Mouse (Mus musculus): ENCODE measurements at regions not wholly inside any gene's neighbourhood (a gene's known extent, or its start where the extent isn't known, plus 50 kb on each side); places are given as distances from the start of the nearest gene placed in this dataset.

DNA sequence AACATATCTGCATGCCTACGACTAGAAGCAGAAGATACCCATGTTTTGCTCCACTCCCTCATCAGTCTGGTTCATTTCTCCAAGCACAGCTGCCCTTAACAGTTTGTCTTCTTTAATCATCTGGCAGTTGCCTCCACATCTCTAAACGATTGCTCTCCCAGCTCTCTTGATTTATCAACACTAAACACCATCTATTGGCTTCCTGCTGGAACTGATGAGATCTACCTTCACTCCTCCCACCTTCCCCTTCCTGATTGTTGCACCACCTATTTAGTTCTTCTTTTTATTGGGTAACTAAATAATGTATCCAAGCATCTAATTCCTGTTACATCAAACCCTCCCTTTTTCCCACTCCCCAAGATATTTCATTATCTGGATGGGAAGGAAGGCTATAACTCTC, 101.7 kb downstream of the Fam173b start:
- TF ChIP-seq POLR2A (IDR thresholded peaks at IDR 0.05; ENCODE audit: low read depth, low read length), result no peak
- TF ChIP-seq CTCF (conservative IDR thresholded peaks at IDR 0.05 in 1 of 2, IDR thresholded peaks at IDR 0.05 in 1 of 2; ENCODE audit: low read depth in 2 of 2, low read length in 2 of 2), result no peak
- TF ChIP-seq MAZ (IDR thresholded peaks at IDR 0.05; ENCODE audit: low read depth, low read length), result no peak
- TF ChIP-seq USF1 (IDR thresholded peaks at IDR 0.05; ENCODE audit: low read depth, low read length), result no peak
- TF ChIP-seq TCF12 (IDR thresholded peaks at IDR 0.05; ENCODE audit: low read depth, low read length), result no peak
- TF ChIP-seq CHD2 (IDR thresholded peaks at IDR 0.05; ENCODE audit: low read length), result no peak
- no peak for TF ChIP-seq NRF1 (IDR thresholded peaks at IDR 0.05; ENCODE audit: low read depth, low read length)
- TF ChIP-seq RCOR1 (conservative IDR thresholded peaks at IDR 0.05; ENCODE audit: low read depth, low read length), result no peak
- no peak for TF ChIP-seq ETS1 (conservative IDR thresholded peaks at IDR 0.05; ENCODE audit: low read depth, low read length)
- TF ChIP-seq KAT2A (IDR thresholded peaks at IDR 0.05; ENCODE audit: insufficient replicate concordance, low read length), result no peak
- TF ChIP-seq MAX (IDR thresholded peaks at IDR 0.05; ENCODE audit: low read length), result no peak

All from CH12.LX (cell line).